In the genomic region with DNA sequence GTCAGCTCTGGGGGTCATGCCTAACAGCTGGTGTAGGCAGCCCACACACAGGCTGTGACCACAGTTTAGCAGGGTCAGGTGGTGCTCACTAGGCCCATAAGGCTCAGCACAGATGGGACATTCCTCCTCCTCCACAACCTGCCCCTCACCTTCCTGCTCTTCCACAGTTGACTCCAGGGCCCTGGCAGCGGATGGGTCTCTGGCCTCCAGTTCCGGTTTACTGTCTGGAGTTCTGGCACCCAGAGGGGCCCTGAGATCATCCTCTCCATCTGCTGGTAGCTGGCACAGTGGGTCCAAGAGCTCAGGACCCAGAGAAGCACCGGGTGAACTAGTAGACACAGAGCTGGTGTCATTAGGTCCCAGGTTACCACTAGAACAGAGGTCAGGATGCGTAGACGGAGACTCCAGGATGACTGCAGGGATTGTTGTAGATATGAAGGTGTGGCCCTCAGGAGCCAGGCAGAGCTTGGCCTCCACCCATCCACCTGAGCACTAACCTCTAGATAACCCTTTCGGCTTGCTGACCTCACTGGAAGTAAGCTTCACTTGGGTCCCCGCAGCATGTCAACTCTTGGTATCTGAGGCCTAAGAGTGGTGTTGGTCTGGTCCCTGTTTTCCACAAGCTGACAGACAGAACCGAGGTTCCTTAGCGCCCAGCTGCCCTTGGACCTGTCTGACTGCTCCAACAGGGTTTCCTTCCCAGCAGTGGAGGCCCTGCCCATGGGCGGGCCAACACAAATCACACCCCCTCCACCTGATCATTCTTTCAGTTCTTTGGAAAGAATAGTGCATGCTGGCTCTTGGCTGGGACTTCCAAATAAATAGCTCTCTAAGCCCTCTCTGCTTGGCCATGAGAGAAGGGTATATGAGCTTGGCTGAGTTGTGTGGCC, we compare ENCODE assay signal across 18 mouse cellular contexts. TPM values are rescaled to one million over a fixed set of nuclear protein-coding genes. Genes with fewer than 3 reads are reported as not detected.
A peak's percentile ranks its signal among the peaks of the same experiment; 100 is the strongest.
DNase-seq lines count a peak whose midpoint lies in the region; ATAC-seq lines count a peak whose summit lies in the region.
"Had no signal": no experiment of that assay in that cellular context is flagged by ENCODE, and none has a peak within 500 bp of the region (broad histone marks: within the 10 kb centered on the region; RNA-seq: fewer than 3 reads in every experiment).

TSS of gene AL732309.1 (minus strand) at position 681 of the 890 bp plus-strand sequence.

- peak within 1 kb of the TSS; percentile 65; the same call in 1 of the 2 replicates for H3K27ac ChIP-seq in embryonic facial prominence, embryonic 15.5 days (replicated peaks)
- peak within 1 kb of the TSS; percentile 82 for H3K27ac ChIP-seq in stomach, embryonic 16.5 days (ENCODE audit: low read length)
- H3K27ac ChIP-seq in hindbrain, embryonic 10.5 days = no peak within 1 kb of the TSS
- no peak within 1 kb of the TSS for H3K27ac ChIP-seq in forebrain, embryonic 11.5 days (ENCODE audit: low read depth, low read length)
- H3K27ac ChIP-seq: forebrain, embryonic 12.5 days; heart, embryonic 10.5 days; midbrain, embryonic 12.5 days; neural tube, embryonic 13.5 days had no signal

- H3K27me3 ChIP-seq in embryonic facial prominence, embryonic 15.5 days = peaks cover 21% of the 10 kb centered on the region
- H3K27me3 ChIP-seq in stomach, embryonic 16.5 days (ENCODE audit: control insufficient read depth, insufficient read depth, low read length) = peaks cover 14% of the 10 kb centered on the region
- peaks cover 29% of the 10 kb centered on the region for H3K27me3 ChIP-seq in hindbrain, embryonic 10.5 days (ENCODE audit: insufficient read depth, poor library complexity, severe bottlenecking)
- peaks cover 3% of the 10 kb centered on the region; the same call in 1 of the 2 replicates for H3K27me3 ChIP-seq in forebrain, embryonic 11.5 days (ENCODE audit: control insufficient read depth, insufficient read depth, low read length)

- H3K36me3 ChIP-seq in embryonic facial prominence, embryonic 15.5 days = peaks cover 51% of the 10 kb centered on the region
- H3K36me3 ChIP-seq in stomach, embryonic 16.5 days (ENCODE audit: control insufficient read depth, insufficient read depth, low read length) = peaks cover 16% of the 10 kb centered on the region
- peaks cover 76% of the 10 kb centered on the region for H3K36me3 ChIP-seq in hindbrain, embryonic 10.5 days
- H3K36me3 ChIP-seq in forebrain, embryonic 11.5 days (ENCODE audit: control insufficient read depth, insufficient read depth, low read length) = peaks cover 3% of the 10 kb centered on the region; the same call in 1 of the 2 replicates

- no peak within 1 kb of the TSS for H3K4me2 ChIP-seq in embryonic facial prominence, embryonic 15.5 days (replicated peaks)
- H3K4me2 ChIP-seq in stomach, embryonic 16.5 days (ENCODE audit: low read depth, low read length) = peak within 1 kb of the TSS; percentile 23
- H3K4me2 ChIP-seq in forebrain, embryonic 11.5 days (ENCODE audit: low read depth, low read length, severe bottlenecking) = no peak within 1 kb of the TSS
- H3K4me2 ChIP-seq: forebrain, embryonic 12.5 days; midbrain, embryonic 12.5 days; neural tube, embryonic 13.5 days had no signal

- 82% methylated on average over 10 of the region's 10 CpGs for WGBS in embryonic facial prominence, embryonic 15.5 days
- 78% methylated on average over 10 of the region's 10 CpGs for WGBS in stomach, embryonic 16.5 days
- WGBS in hindbrain, embryonic 10.5 days = 88% methylated on average over 10 of the region's 10 CpGs
- WGBS in forebrain, embryonic 11.5 days = 90% methylated on average over 10 of the region's 10 CpGs

- H3K9ac ChIP-seq in embryonic facial prominence, embryonic 15.5 days = no peak within 1 kb of the TSS
- H3K9ac ChIP-seq in stomach, embryonic 16.5 days (ENCODE audit: low read length) = peak within 1 kb of the TSS; percentile 28; the same call in 1 of the 2 replicates
- H3K9ac ChIP-seq in forebrain, embryonic 11.5 days (ENCODE audit: low read length) = no peak within 1 kb of the TSS
- H3K9ac ChIP-seq: forebrain, embryonic 12.5 days; midbrain, embryonic 12.5 days; neural tube, embryonic 13.5 days had no signal

- peak; percentile 60 for DNase-seq in kidney, adult 9 months
- no peak for DNase-seq in kidney, adult 11 months
- DNase-seq in urinary bladder, adult 2 months (ENCODE audit: low spot score) = no peak
- DNase-seq in urinary bladder, postnatal 10 days (ENCODE audit: low spot score) = no peak
- DNase-seq in hindbrain, embryonic 10.5 days (ENCODE audit: low spot score) = no peak
- DNase-seq in forebrain, embryonic 11.5 days (ENCODE audit: low spot score) = no peak
- DNase-seq: adrenal gland, adult 2 months; heart, postnatal 36 days; left cerebral cortex, postnatal 4 days; retina, postnatal 1 day had no signal

- H3K4me1 ChIP-seq in embryonic facial prominence, embryonic 15.5 days = peaks cover 16% of the 10 kb centered on the region
- peaks cover 16% of the 10 kb centered on the region for H3K4me1 ChIP-seq in stomach, embryonic 16.5 days (ENCODE audit: control insufficient read depth, insufficient read depth, low read length)
- peaks cover 26% of the 10 kb centered on the region for H3K4me1 ChIP-seq in hindbrain, embryonic 10.5 days (replicated peaks)
- no peaks in the 10 kb centered on the region; the same call in 1 of the 2 replicates for H3K4me1 ChIP-seq in forebrain, embryonic 11.5 days (replicated peaks; ENCODE audit: control insufficient read depth, insufficient read depth, low read length)

- no peaks in the 10 kb centered on the region for H3K9me3 ChIP-seq in embryonic facial prominence, embryonic 15.5 days (replicated peaks)
- H3K9me3 ChIP-seq in stomach, embryonic 16.5 days (replicated peaks; ENCODE audit: control insufficient read depth, low read length) = no peaks in the 10 kb centered on the region
- H3K9me3 ChIP-seq in hindbrain, embryonic 10.5 days = no peaks in the 10 kb centered on the region
- H3K9me3 ChIP-seq in forebrain, embryonic 11.5 days (ENCODE audit: control insufficient read depth, low read length) = no peaks in the 10 kb centered on the region
- H3K9me3 ChIP-seq: forebrain, embryonic 12.5 days; heart, embryonic 10.5 days; midbrain, embryonic 12.5 days; neural tube, embryonic 13.5 days had no signal

- ATAC-seq in embryonic facial prominence, embryonic 15.5 days (ENCODE audit: insufficient number of reproducible peaks, low FRiP score, low TSS enrichment, low read depth) = no peak
- ATAC-seq in stomach, embryonic 16.5 days (ENCODE audit: insufficient read depth, low FRiP score) = peak; percentile 68; the same call in 1 of the 2 replicates
- no peak for ATAC-seq in forebrain, embryonic 11.5 days (replicated peaks; ENCODE audit: low FRiP score)
- ATAC-seq: CD4-positive, CD25-positive, alpha-beta regulatory T cell, adult 4 months; inflammation-experienced regulatory T-cells, adult 6 months had no signal

- no peak within 1 kb of the TSS for H3K4me3 ChIP-seq in embryonic facial prominence, embryonic 15.5 days (replicated peaks)
- peak within 1 kb of the TSS; percentile 12; the same call in 1 of the 2 replicates for H3K4me3 ChIP-seq in stomach, embryonic 16.5 days (replicated peaks; ENCODE audit: low read length)
- no peak within 1 kb of the TSS for H3K4me3 ChIP-seq in hindbrain, embryonic 10.5 days
- no peak within 1 kb of the TSS for H3K4me3 ChIP-seq in forebrain, embryonic 11.5 days (ENCODE audit: low read depth, low read length)
- H3K4me3 ChIP-seq: forebrain, embryonic 12.5 days; heart, embryonic 10.5 days; midbrain, embryonic 12.5 days; neural tube, embryonic 13.5 days had no signal

RNA-seq across cellular contexts. Expression of gene AL732309.1, which starts in this region (rescaled TPM):
- 21.0 and 23.8 TPM in 2 replicates for polyA plus RNA-seq in urinary bladder, adult 2 months (2012; rRNA removed)
- 8.2 and 9.4 TPM in 2 replicates for polyA plus RNA-seq in embryonic facial prominence, embryonic 15.5 days (2015; fragmentation: Nextera tagmentation; extraction: Ambion mirVana)
- 10.1 and 12.8 TPM in 2 replicates for polyA plus RNA-seq in stomach, embryonic 16.5 days (2015; fragmentation: Nextera tagmentation; extraction: Ambion mirVana)
- 5.7 and 6.2 TPM in 2 replicates for polyA plus RNA-seq in hindbrain, embryonic 10.5 days (2016; fragmentation: Nextera tagmentation; extraction: Ambion mirVana)
- polyA plus RNA-seq in forebrain, embryonic 11.5 days (2014; fragmentation: Nextera tagmentation; extraction: Ambion mirVana) = 5.1 and 5.8 TPM in 2 replicates

Comparison
In these comparisons a context has a peak if more than half of its experiments do, and no peak if none do; other contexts are left out.
1. H3K27ac ChIP-seq: peak in embryonic facial prominence, embryonic 15.5 days (single experiment) and stomach, embryonic 16.5 days (single experiment); none in hindbrain, embryonic 10.5 days (single experiment) and forebrain, embryonic 11.5 days (single experiment).